Mouse (Mus musculus) hindbrain, embryonic 11.5 days (tissue): ENCODE data around the gene Crct1. TPM values are rescaled to one million over a fixed set of nuclear protein-coding genes. Genes with fewer than 3 reads are reported as not detected.

Experiments used
- ATAC-seq: fragments of 200-750 bp; cut with Nextera tagmentation; 2 replicates; pipeline ENCODE4 v1.8.0; 2017; ENCODE audit warnings: mild to moderate bottlenecking, moderate TSS enrichment, moderate library complexity; ENCODE audit not compliant: low FRiP score
- DNase-seq: peaks from one replicate; pipeline ENCODE4 v3.0.0-alpha.2; 2015; ENCODE audit warnings: low spot score
- H3K27ac ChIP-seq: fragments of 300-500 bp; sonication (generic); 2 replicates; pipeline ENCODE4 v1.5.1; 2014; ENCODE audit warnings: mild to moderate bottlenecking, low read depth, low read length
- H3K27me3 ChIP-seq: fragments of 300-500 bp; sonication (generic); 2 replicates; pipeline ENCODE4 v1.6.1; 2014; ENCODE audit warnings: mild to moderate bottlenecking, low read length, moderate library complexity, mixed read lengths; ENCODE audit not compliant: control insufficient read depth, insufficient read depth
- H3K36me3 ChIP-seq: fragments of 300-500 bp; sonication (generic); 2 replicates; pipeline ENCODE4 v1.6.1; 2014; ENCODE audit warnings: mild to moderate bottlenecking, low read length, moderate library complexity, mixed read lengths; ENCODE audit not compliant: control insufficient read depth, insufficient read depth
- H3K4me1 ChIP-seq: fragments of 300-500 bp; sonication (generic); replicated peaks from 2 replicates; pipeline ENCODE4 v1.6.1; 2014; ENCODE audit warnings: low read length, mixed read lengths; ENCODE audit not compliant: control insufficient read depth, insufficient read depth
- H3K4me2 ChIP-seq: fragments of 300-500 bp; sonication (generic); replicated peaks from 2 replicates; pipeline ENCODE4 v1.6.1; 2014; ENCODE audit warnings: mild to moderate bottlenecking, low read depth, low read length
- H3K4me3 ChIP-seq: fragments of 300-500 bp; sonication (generic); 2 replicates; pipeline ENCODE4 v1.5.1; 2014; ENCODE audit warnings: low read depth, low read length
- H3K9ac ChIP-seq: fragments of 300-500 bp; sonication (generic); 2 replicates; pipeline ENCODE4 v1.6.1; 2014; ENCODE audit warnings: low read depth, low read length
- H3K9me3 ChIP-seq: fragments of 300-500 bp; sonication (generic); 2 replicates; pipeline ENCODE4 v1.6.1; 2016; ENCODE audit warnings: low read length; ENCODE audit not compliant: control insufficient read depth
- WGBS: fragments of 180-500 bp; shearing (Covaris S2); extraction: QIAGEN DNeasy Blood & Tissue Kit; methylation state at CpG from one replicate; pipeline ENCODE4 v1.1.7; 2014; 5-methylcytosine and 5-hydroxymethylcytosine counted together
- polyA plus RNA-seq: library from polyadenylated mRNA; unstranded; fragments of >200 nt; fragmentation: Nextera tagmentation; extraction: Ambion mirVana; gene quantifications from 2 replicates; pipeline ENCODE4 v1.2.1, GENCODE M21; 2014

Gene Crct1
- 0.59 and 0.66 TPM in 2 replicates for polyA plus RNA-seq

DNA sequence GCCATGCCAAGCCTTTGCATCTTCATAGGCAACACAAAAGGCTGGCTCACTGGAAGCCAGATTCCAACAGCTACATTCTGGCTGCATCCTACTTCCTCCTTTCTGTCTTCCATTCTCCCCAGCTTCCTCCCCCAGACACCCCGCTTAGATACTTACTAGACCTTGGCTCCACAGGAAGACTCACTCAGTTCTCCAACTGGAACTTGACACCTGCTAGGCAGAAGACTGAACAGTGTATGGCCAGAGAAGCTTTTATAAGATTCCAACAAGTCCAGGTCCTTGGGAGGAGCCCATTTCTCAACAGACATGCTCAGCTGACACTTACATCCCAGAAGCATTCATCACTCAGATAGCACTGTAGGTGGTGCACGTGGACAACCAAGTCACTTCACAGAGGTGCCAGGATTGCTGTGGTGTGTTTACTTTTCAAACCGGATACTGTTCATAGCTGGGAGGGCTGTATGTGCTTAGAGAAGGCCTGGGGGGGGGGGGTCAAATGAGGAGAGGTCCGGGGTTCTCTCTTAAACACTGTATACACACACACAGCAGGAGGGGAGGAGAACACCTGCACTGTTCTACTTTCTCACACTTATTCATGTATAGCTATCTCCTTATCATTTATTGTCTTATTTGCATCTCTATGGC, at the start of gene Crct1:
Gene Crct1 (minus strand): TSS at position 228 of the 645 bp plus-strand sequence.
- H3K4me3 ChIP-seq, result peak within 1 kb of the TSS; percentile 39
- no peaks in the 10 kb centered on the region for H3K9me3 ChIP-seq
- no peaks in the 10 kb centered on the region for H3K36me3 ChIP-seq
- H3K4me1 ChIP-seq, result no peaks in the 10 kb centered on the region
- H3K27ac ChIP-seq, result no peak within 1 kb of the TSS
- WGBS, result 22% methylated on average over 3 of the region's 4 CpGs
- H3K9ac ChIP-seq, result peak within 1 kb of the TSS; percentile 60
- DNase-seq, result peak; percentile 27
- peak within 1 kb of the TSS; percentile 60 for H3K4me2 ChIP-seq
- ATAC-seq, result no peak
- H3K27me3 ChIP-seq, result no peaks in the 10 kb centered on the region

DNA sequence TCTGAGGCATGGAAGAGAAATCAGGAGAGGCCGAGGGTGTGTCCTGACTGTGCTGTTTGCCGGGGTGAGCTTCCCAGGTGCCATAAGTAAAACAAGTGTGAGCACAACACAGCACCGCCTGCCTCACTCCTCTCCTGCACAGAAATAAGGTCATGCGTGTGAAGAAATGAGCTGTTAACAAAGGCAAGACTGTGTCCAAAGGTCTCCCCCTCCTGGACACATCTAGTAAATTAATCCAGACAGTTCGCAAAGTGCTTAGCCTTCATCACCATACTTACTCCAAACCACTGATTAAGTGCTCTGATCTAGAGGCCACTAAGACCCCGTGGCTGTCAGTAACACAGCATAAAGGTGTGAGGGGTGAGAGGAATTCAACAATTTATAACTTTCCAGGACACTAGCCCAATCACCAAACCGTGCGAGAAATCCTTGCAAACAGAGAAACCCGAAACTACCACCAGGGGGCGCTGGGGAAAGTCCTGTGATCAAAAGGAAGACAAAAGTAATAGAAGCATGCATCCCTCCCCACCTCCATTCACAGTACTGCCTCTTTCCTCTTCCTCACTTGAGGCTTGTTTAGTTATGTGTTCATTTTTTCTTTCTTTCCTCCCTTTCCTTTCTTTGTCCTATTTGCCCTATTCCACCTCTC, 37.5 kb upstream of the Crct1 start:
- Histone ChIP-seq H3K27ac (no peak overlapping the region), H3K4me3 (no peak overlapping the region), H3K27me3 (no peaks in the 10 kb centered on the region), H3K36me3 (no peaks in the 10 kb centered on the region), H3K9me3 (no peaks in the 10 kb centered on the region), H3K4me1 (no peaks in the 10 kb centered on the region), H3K4me2 (no peak overlapping the region), H3K9ac (no peak overlapping the region)
- WGBS, result 55% methylated on average over 10 of the region's 10 CpGs
- ATAC-seq (no peak), DNase-seq (peak; percentile 51)

DNA sequence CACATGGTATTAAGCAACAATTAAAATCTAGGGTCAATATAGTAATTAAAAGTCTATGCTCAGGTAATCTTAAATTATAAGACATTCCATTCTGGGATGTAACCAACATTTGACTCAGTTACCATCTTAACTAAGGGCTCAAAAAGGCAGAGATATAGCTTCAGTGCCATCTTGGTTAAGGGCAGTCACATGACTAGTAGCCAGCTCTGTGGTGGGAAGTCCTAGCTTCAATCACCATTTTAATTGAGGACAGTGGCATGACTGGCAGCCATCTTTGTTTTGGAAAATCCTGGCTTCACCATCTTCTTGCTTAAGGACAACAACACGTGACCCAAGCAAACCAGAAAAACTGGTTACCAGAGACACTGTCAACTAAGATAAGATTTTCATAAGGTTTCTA, 34.7 kb upstream of the Crct1 start:
- Histone ChIP-seq H3K4me3 (no peak overlapping the region), H3K9ac (no peak overlapping the region), H3K27ac (no peak overlapping the region), H3K9me3 (no peaks in the 10 kb centered on the region), H3K36me3 (no peaks in the 10 kb centered on the region), H3K27me3 (no peaks in the 10 kb centered on the region), H3K4me1 (no peaks in the 10 kb centered on the region), H3K4me2 (no peak overlapping the region)
- DNase-seq, result no peak
- ATAC-seq, result no peak
- WGBS, result 89% methylated on average over 1 of the region's 1 CpGs

DNA sequence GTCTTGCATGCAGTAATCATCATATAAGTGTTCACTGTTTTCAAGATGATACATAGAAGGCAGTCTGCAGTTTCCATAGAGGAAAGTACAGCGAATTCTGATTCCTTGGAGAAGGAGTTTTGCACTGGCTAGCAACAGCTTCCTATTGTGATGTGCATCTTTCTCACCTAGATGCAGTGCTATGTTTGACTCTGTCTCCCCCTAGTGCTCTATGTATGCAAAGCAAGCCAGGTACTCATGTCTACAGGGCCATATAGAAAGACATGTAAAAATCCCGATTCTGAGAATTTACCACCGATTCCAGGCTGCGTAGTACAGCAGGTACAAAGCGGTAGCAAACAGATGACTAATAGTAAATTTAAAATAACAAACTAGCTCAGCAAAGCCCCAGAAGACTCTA, 16.0 kb upstream of the Crct1 start:
- peak; percentile 70 for DNase-seq
- H3K4me1 ChIP-seq, result no peaks in the 10 kb centered on the region
- H3K4me2 ChIP-seq, result no peak overlapping the region
- no peak overlapping the region for H3K27ac ChIP-seq
- H3K27me3 ChIP-seq, result no peaks in the 10 kb centered on the region
- WGBS, result 58% methylated on average over 5 of the region's 5 CpGs
- no peak overlapping the region for H3K9ac ChIP-seq
- no peaks in the 10 kb centered on the region for H3K9me3 ChIP-seq
- ATAC-seq, result peak; percentile 80
- no peaks in the 10 kb centered on the region for H3K36me3 ChIP-seq
- no peak overlapping the region for H3K4me3 ChIP-seq

DNA sequence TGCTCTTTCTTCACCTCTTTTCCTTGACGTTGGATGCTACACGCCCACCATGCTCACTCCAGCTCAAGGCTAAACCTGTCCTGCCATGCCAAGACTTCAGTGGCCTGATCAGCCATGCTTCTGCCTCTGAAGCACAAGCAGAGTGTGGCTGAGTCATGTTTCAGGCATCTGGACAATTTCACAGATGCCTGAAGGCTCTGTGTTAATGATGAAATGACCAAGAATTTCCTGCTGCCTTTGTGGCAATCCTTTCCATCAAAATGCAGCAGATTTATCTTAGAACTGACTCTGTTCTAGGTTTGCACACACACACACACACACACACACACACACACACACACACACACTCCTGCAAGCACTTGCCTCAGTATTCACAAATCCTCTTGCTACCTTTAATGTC, 10.0 kb upstream of the Crct1 start:
- ATAC-seq (no peak), DNase-seq (no peak)
- 89% methylated on average over 2 of the region's 2 CpGs for WGBS

DNA sequence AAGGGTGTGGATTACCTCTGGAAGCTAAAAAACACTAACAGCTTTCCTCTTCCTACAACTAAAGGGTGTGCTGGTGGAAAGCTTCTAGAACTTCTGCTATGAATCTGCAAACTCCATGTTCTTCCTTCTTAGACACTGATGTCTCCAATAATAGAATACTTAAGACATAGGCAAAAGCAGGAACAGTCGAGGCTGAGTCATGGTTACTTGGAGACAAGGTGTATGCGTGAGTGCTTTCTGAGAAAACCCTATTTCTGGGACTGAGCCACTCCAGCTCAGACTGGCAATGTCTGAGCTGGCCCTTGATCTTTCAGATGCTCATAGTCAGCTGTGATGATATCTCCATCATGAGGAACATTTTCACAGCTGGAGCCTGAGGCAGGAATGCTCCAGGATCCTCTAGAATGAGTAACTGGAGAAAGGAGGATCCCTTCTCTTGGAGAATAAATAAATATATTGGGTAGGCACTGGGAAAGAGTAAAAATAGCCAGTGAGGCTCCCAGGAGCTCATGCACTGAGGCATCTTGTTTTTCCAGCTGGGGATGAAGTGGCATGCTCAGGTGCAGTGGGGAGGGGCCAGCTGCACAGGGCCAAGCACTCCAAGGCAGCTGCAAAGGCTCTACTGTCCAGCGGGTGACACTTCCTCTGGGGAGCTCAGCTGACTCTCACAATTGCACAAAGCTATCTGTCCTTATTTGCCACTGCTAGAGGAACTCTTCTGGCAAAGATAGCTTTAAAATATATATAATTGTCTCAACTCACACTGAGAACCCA, 8.1 kb upstream of the Crct1 start:
- H3K9ac ChIP-seq, result no peak overlapping the region
- no peaks in the 10 kb centered on the region for H3K36me3 ChIP-seq
- H3K27ac ChIP-seq, result no peak overlapping the region
- H3K9me3 ChIP-seq, result no peaks in the 10 kb centered on the region
- no peak overlapping the region for H3K4me3 ChIP-seq
- H3K4me2 ChIP-seq, result no peak overlapping the region
- H3K4me1 ChIP-seq, result no peaks in the 10 kb centered on the region
- ATAC-seq (no peak), DNase-seq (no peak)
- WGBS, result 84% methylated on average over 3 of the region's 3 CpGs
- no peaks in the 10 kb centered on the region for H3K27me3 ChIP-seq

More for the DNA sequence above, 10.0 kb upstream of the Crct1 start:
- Histone ChIP-seq H3K4me2 (no peak overlapping the region), H3K36me3 (no peaks in the 10 kb centered on the region), H3K9ac (no peak overlapping the region), H3K4me3 (no peak overlapping the region), H3K4me1 (no peaks in the 10 kb centered on the region), H3K27me3 (no peaks in the 10 kb centered on the region), H3K9me3 (no peaks in the 10 kb centered on the region), H3K27ac (no peak overlapping the region)

DNA sequence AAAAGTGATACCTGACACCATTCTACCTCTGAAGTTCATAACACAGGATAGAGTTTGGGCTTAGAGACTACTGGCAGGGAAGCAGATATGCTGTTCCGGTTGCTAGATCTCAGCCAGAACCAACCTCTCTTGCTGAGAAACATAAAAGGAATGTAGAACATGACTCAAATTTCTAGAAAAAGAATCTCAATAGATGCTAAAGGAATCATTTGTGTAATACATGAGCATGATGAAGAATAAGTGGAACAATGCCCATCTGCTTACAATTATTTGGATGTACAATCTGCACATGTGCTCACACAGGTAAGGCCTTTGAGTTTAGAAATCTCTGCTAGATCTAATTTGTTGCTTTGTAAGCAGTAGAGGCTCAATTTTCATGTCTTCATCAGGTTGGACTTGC, 5.7 kb upstream of the Crct1 start:
- Histone ChIP-seq H3K4me1 (no peaks in the 10 kb centered on the region), H3K4me2 (no peak overlapping the region), H3K4me3 (no peak overlapping the region), H3K36me3 (no peaks in the 10 kb centered on the region), H3K9ac (no peak overlapping the region), H3K27me3 (no peaks in the 10 kb centered on the region), H3K9me3 (no peaks in the 10 kb centered on the region), H3K27ac (no peak overlapping the region)
- 93% methylated on average over 1 of the region's 1 CpGs for WGBS
- ATAC-seq (no peak), DNase-seq (no peak)

DNA sequence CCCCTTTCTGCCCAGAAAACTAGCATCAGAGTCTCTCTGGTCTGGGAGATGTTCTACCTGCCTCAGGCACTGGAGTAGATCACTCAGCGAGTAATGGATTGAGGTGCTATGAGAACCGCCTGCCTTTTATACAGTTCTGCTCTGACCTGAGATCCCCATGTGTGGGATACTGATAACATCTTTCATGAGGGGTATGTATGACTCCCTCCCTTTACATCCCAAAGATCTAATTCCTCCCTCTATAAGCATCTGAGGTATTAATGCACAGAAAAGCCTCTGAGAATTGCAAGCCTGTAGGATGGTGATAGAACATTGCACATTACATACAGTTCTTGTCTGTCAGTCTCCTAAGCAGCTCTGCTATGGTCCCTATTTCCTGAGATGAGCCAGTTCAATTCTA, 3.5 kb upstream of the Crct1 start, which contains the start of gene Lce1m:
Gene Lce1m (minus strand): TSS at position 101 of the 400 bp plus-strand sequence.
- no peak for ATAC-seq
- WGBS, result 81% methylated on average over 2 of the region's 2 CpGs

More for the DNA sequence above, 3.5 kb upstream of the Crct1 start, which contains the start of gene Lce1m:
- Histone ChIP-seq H3K27me3 (no peaks in the 10 kb centered on the region), H3K4me3 (no peak within 1 kb of the TSS), H3K4me2 (no peak within 1 kb of the TSS), H3K36me3 (no peaks in the 10 kb centered on the region), H3K9ac (no peak within 1 kb of the TSS), H3K4me1 (no peaks in the 10 kb centered on the region), H3K9me3 (no peaks in the 10 kb centered on the region), H3K27ac (no peak within 1 kb of the TSS)
- no peak for DNase-seq
